Mouse (Mus musculus): ENCODE results near the gene Zfp87. TPM values are rescaled to one million over a fixed set of nuclear protein-coding genes. Genes with fewer than 3 reads are reported as not detected.
A peak's percentile ranks its signal among the peaks of the same experiment; 100 is the strongest.

Zfp87 gene
- 10 to 100 TPM; 21.7 to 22.8 TPM for total RNA-seq (2021)

DNA sequence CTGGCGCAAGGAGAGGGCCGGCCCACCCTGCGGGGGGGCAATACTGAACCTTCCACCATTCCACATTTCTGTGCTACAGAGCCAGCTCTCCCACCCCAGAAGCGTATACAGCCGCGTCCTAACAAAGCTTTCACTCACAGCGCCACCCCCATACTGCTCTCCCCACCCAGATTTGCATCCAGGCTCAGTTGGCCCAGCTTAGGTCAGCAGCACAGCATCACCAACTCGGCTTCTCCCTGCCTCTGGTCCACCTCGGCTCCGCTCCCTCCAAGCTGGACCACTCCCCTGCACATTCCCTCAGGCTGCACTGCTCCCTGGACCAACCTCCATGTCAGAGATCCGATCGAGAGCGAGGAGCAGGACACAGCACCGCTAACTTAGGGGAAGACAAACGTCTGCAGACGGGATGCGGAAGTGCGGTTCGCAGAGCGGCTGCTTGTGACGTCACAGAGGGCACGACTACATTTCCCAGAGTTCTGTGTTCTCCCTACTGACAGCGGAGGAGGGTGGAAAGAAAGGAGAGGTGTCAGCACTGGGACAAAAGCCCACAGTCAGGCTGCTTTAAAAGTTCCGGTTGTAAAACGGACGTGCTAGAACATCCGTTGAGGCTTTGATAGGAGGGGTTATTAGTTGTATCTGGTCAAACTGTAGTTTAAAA lies at the start of gene Zfp87, which contains the start of gene Gm26965:
Gene Zfp87 (minus strand): TSS at position 425 of the 658 bp plus-strand sequence.
Gene Gm26965 (minus strand): TSS at position 399 of the 658 bp plus-strand sequence.
- peak; percentile 77 to 82 for DNase-seq (ENCODE audit: extremely low spot score in 1 of 2, low spot score in 1 of 2)

DNA sequence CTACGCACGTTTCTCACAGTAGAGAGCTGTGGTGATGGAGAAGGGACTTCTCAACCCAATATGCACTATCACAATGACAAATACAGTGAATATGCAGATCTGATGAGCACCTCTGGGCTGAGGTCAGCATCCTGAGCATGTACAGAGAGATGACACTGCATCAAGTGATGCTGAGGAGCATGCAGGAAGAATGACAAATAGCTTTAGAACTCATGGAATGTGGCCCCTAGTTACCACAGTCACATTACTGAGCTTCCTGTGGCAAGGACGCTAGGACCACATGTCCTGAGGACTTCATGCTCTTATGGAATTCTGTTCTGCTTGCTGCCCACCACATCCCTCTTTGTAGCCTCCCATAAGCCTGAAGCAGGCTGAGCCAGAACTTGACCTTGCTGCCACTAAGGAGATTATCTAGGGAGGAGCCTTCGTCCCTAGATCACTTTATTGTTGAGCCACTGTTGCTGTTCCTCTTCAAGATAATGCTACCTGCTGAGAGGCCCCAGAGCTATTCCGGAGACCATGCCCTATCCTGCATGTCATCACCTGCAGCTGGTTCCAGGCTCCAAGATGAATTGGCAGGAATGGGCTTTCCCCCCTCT lies 46.7 kb upstream of the Zfp87 start:
- no peak for DNase-seq (ENCODE audit: extremely low spot score in 1 of 2, low spot score in 1 of 2)

GRCm38 (mm10) chr13:67553730-67554129 lies 27.8 kb upstream of the Zfp87 start, which contains the start of gene Zfp748:
Zfp748 (minus strand) TSS chr13:67553830.
- DNase-seq (ENCODE audit: extremely low spot score in 1 of 2, low spot score in 1 of 2) = no peak

GRCm38 (mm10) chr13:67552505-67553346 lies 26.7 kb upstream of the Zfp87 start:
- DNase-seq (ENCODE audit: extremely low spot score in 1 of 2, low spot score in 1 of 2) = peak; percentile 70 to 77

- DNase-seq (ENCODE audit: extremely low spot score in 1 of 2, low spot score in 1 of 2) = no peak
Measured at GRCm38 (mm10) chr13:67545941-67546340, 20.0 kb upstream of the Zfp87 start.

- no peak for DNase-seq (ENCODE audit: extremely low spot score in 1 of 2, low spot score in 1 of 2)
Measured at GRCm38 (mm10) chr13:67527049-67527730, 1.2 kb upstream of the Zfp87 start.

DNA sequence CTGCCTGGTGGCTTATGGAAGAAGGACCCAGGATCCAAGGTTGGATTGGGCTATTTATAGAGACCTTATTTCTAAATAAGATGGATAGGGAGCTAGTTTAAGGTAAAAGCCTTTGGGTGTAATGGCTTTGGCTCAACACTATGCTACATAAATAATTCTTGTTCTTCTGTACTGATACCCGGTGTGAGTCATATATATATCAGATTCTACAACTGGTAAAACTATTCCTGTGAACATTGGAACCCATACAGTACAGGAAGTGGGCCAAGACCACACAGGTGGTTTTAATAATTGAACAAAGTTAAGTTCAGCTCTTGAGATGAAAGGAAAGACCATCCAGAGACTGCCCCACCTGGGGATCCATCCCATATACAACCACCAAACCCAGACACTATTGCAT lies 25.1 kb downstream of the Zfp87 start:
- DNase-seq (ENCODE audit: extremely low spot score in 1 of 2, low spot score in 1 of 2) = no peak

DNA sequence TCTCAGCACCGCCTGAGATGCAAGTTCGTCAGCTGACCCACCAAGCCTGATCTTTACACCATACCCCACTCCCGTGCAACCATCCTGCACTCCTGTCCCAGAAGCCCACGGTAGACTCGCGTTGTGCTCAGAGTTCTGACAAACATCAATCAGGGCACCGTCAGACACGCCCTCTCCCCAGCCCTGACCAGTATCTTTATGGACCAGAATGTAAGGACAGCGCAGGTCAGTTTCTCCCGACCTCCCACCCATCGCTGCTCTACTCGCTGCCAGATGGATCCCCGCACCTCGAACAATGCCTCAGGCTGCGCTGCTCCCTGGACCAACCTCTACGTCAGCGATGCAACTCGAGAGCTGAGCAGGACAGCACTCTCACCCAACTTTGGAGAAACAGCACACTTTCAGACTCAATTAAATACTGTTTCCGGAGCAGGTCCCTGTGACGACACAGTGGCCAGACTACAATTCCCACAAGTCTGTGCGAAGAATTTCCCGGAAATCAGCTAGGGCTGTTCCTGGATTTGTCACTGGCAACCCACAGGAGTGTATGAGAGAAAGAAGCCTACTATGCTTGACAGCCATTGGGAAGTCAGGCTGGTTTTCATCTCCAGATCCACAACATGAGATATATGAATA lies 25.8 kb downstream of the Zfp87 start, which contains the start of gene Zfp58:
Gene Zfp58 (minus strand): TSS at position 472 of the 636 bp plus-strand sequence.
- peak; percentile 61 to 70 for DNase-seq (ENCODE audit: extremely low spot score in 1 of 2, low spot score in 1 of 2)

DNA sequence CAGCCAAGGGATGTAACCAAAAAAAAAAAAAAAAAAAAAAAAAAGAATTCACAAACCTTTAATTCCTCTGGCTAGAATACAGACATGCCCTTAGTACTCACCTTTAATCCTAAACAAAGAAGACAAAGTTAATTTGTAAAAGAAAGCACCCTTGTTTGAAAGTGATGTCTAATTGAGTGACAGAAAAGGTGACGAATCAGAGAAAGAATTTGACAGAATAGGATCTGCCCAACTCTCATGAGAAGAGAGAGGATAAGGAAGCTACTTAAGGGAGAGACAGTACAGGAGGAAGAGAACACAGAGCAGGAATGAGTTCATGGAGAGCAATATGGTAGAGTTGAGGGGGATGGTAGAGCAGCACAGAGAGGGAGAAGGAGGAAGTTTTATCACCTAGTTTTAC lies 30.3 kb downstream of the Zfp87 start:
- DNase-seq (ENCODE audit: extremely low spot score in 1 of 2, low spot score in 1 of 2) = no peak

DNA sequence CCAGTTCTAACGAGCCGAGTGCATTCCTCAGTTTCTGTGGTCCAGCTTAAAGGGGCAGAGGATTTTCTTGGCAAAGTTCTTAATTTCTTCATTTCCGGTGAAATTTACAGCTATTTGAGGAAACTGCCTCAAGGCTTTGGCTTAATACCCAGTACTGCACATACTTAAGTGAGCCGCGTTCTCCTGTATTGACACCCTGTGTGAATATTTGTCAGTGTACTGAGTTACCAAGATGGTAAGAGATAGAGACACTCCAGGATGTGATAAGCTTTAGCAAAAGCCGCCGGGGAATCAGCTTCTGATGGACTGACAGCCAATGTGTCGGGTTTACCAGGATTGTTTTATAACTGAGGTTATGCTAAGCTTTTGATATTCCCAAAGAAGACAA lies 41.6 kb downstream of the Zfp87 start:
- peak in 1 of 2 experiments; percentile 11 for DNase-seq (ENCODE audit: extremely low spot score in 1 of 2, low spot score in 1 of 2)

DNA sequence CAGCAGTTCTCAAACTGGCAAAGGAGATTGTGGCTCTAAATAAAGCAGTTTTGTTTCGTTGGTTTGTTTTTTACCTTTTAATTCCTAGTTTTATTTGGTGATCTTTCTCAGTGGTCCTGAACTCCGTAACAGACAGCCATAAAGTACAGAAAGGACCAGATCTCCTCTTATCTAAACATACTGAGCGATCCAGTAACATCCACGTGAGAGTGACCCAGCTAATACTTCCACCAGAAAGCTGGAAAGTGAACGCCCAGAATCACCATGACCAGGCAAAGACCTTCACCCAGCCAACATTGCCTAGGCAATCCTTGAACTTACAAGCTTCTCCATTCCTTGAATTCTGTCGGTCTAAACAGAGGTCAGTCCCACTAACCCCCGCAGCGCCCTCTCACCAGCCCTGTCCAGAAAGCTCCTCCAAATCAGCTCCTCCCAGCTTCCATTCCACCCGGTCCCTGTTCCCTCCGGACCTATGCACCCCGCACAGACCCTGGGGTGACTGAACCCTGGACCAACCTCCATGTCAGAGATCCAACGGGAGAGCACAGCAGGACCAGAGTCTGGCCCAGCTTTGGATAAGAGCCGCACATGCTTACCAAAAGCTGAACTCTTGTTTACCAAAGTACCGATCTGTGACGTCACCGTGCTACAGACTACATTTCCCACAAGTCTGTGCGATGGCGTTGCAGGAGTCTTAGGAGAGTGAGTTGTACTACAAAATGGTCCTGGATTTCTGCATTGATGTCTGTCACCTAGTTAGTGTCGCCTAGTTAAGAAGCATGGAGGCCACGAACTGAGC lies 42.2 kb downstream of the Zfp87 start, which contains the start of gene Zfp874b:
Gene Zfp874b (minus strand): TSS at position 634 of the 799 bp plus-strand sequence.
- DNase-seq (ENCODE audit: extremely low spot score in 1 of 2, low spot score in 1 of 2) = peak; percentile 72 to 79

DNA sequence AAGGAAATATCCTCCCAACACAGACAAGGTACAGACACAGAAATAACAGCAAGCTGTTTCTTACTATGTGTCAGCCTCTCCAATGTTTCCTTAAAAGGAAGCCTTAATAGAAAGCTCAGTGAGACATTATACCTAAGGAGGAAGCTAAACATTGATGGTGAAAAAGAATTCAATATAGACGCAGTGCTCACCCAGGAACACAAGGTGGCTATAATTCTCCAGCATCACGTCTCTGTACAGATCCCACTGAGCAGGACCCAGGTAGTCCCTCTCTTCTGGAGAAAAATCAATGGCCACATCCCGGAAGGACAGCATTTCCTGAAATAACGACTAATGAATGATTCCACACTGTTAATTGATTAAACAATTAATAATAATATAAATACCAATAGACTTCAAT lies 44.4 kb downstream of the Zfp87 start:
- DNase-seq (ENCODE audit: extremely low spot score in 1 of 2, low spot score in 1 of 2) = no peak

- DNase-seq (ENCODE audit: extremely low spot score in 1 of 2, low spot score in 1 of 2) = no peak
Measured at GRCm38 (mm10) chr13:67469274-67469673, 56.7 kb downstream of the Zfp87 start.

Other genes with a start within 250 kb of the Zfp87 start
- 10 to 100 TPM; 19.0 to 24.1 TPM for gene Zfp458, start 247.7 kb downstream of the Zfp87 start, total RNA-seq (2021)
- 1 to 10 TPM; 4.6 to 6.0 TPM for gene Zfp457, start 219.7 kb downstream of the Zfp87 start, total RNA-seq (2021)
- gene Zfp595, start 193.6 kb downstream of the Zfp87 start, total RNA-seq (2021) = 1 to 10 TPM; 3.1 to 3.2 TPM
- under 1 TPM in 1 of 2 experiments, not detected in 1; 0.57 TPM for gene Gm28044, start 165.6 kb downstream of the Zfp87 start, total RNA-seq (2021)
- gene Zfp953, start 165.6 kb downstream of the Zfp87 start, total RNA-seq (2021) = 1 to 10 TPM; 1.0 to 1.1 TPM
- gene Gm28041, start 150.4 kb downstream of the Zfp87 start, total RNA-seq (2021) = not detected
- gene Zfp456, start 150.4 kb downstream of the Zfp87 start, total RNA-seq (2021) = under 1 TPM; 0.71 to 0.80 TPM
- 1 to 10 TPM; 2.4 to 5.1 TPM for gene Zfp429, start 126.4 kb downstream of the Zfp87 start, total RNA-seq (2021)
- gene Zfp459, start 104.8 kb downstream of the Zfp87 start, total RNA-seq (2021) = 1 to 10 TPM; 3.0 to 4.7 TPM
- gene Zfp874a, start 74.6 kb downstream of the Zfp87 start, total RNA-seq (2021) = 10 to 100 TPM; 14.6 to 16.0 TPM
- 10 to 100 TPM; 16.6 to 19.8 TPM for gene Zfp874b, start 41.9 kb downstream of the Zfp87 start, total RNA-seq (2021)
- gene Zfp58, start 25.6 kb downstream of the Zfp87 start, total RNA-seq (2021) = 1 to 10 TPM; 8.0 to 8.1 TPM
- under 1 TPM in 1 of 2 experiments, not detected in 1; 0.49 TPM for gene Gm26965, start within 50 bp of the Zfp87 start, total RNA-seq (2021)
- 10 to 100 TPM in 1 of 2 experiments, 1 to 10 TPM in 1; 9.7 to 11.4 TPM for gene Zfp748, start 27.7 kb upstream of the Zfp87 start, total RNA-seq (2021)
- 1 to 10 TPM; 8.6 to 8.7 TPM for gene Zfp729b, start 83.5 kb upstream of the Zfp87 start, total RNA-seq (2021)
- gene Gm49345, start 111.6 kb upstream of the Zfp87 start, total RNA-seq (2021) = 1 to 10 TPM; 1.3 to 2.6 TPM
- gene Zfp729a, start 111.6 kb upstream of the Zfp87 start, total RNA-seq (2021) = 1 to 10 TPM; 8.4 to 9.7 TPM
- gene Zfp738, start 160.9 kb upstream of the Zfp87 start, total RNA-seq (2021) = 10 to 100 TPM; 18.5 to 25.1 TPM
- 10 to 100 TPM; 14.7 to 15.1 TPM for gene Zfp65, start 203.0 kb upstream of the Zfp87 start, total RNA-seq (2021)
- gene Zfp85, start 229.1 kb upstream of the Zfp87 start, total RNA-seq (2021) = 1 to 10 TPM; 6.2 to 6.6 TPM

Measured in layer of hippocampus, postnatal 25 days (tissue).